Mouse (Mus musculus) cerebellum, adult (tissue): Measurements from ENCODE around the gene Ppp4r1.

Experiments used
- ATAC-seq: cut with Nextera tagmentation; 2 replicates; pipeline ENCODE4 v1.9.2; 2017; ENCODE audit warnings: mild to moderate bottlenecking, moderate library complexity, mixed read lengths; ENCODE audit not compliant: insufficient number of reproducible peaks, low FRiP score, low TSS enrichment

Ppp4r1 gene

GRCm38 (mm10) chr17:65800451-65800850 is 18.1 kb downstream of the Ppp4r1 start:
- ATAC-seq = no peak

- no peak for ATAC-seq
Observed at GRCm38 (mm10) chr17:65802026-65802425, 19.7 kb downstream of the Ppp4r1 start.

- ATAC-seq = no peak
Observed at GRCm38 (mm10) chr17:65805966-65806365, 23.6 kb downstream of the Ppp4r1 start.

- no peak for ATAC-seq
Observed at GRCm38 (mm10) chr17:65806416-65806815, 24.0 kb downstream of the Ppp4r1 start.

GRCm38 (mm10) chr17:65811032-65811431 is 28.7 kb downstream of the Ppp4r1 start:
- no peak for ATAC-seq

GRCm38 (mm10) chr17:65813763-65814162 is 31.4 kb downstream of the Ppp4r1 start:
- no peak for ATAC-seq

- no peak for ATAC-seq
Observed at GRCm38 (mm10) chr17:65820197-65820596, 37.8 kb downstream of the Ppp4r1 start.

GRCm38 (mm10) chr17:65822423-65822822 is 40.0 kb downstream of the Ppp4r1 start:
- ATAC-seq = no peak

- ATAC-seq = no peak
Observed at GRCm38 (mm10) chr17:65824246-65824645, 41.9 kb downstream of the Ppp4r1 start.

- ATAC-seq = no peak
Observed at GRCm38 (mm10) chr17:65826257-65826656, 43.9 kb downstream of the Ppp4r1 start.

GRCm38 (mm10) chr17:65827119-65827840 is 44.9 kb downstream of the Ppp4r1 start:
- ATAC-seq = no peak

- ATAC-seq = no peak
Observed at GRCm38 (mm10) chr17:65827904-65828303, 45.5 kb downstream of the Ppp4r1 start.

GRCm38 (mm10) chr17:65828951-65829350 is 46.6 kb downstream of the Ppp4r1 start:
- ATAC-seq = no peak

- ATAC-seq = no peak
Observed at GRCm38 (mm10) chr17:65830216-65830863, 48.0 kb downstream of the Ppp4r1 start.

GRCm38 (mm10) chr17:65833891-65834290 is 51.5 kb downstream of the Ppp4r1 start:
- no peak for ATAC-seq

GRCm38 (mm10) chr17:65836746-65837145 is 54.4 kb downstream of the Ppp4r1 start:
- no peak for ATAC-seq

- ATAC-seq = no peak
Observed at GRCm38 (mm10) chr17:65839541-65840256, 57.3 kb downstream of the Ppp4r1 start.

GRCm38 (mm10) chr17:65842669-65843381 is 60.5 kb downstream of the Ppp4r1 start:
- ATAC-seq = peak; percentile 65

GRCm38 (mm10) chr17:65845423-65845822 is 63.0 kb downstream of the Ppp4r1 start:
- ATAC-seq = no peak

GRCm38 (mm10) chr17:65847694-65848449 is 65.5 kb downstream of the Ppp4r1 start:
- no peak; the same call in 1 of the 2 replicates for ATAC-seq
